Mouse (Mus musculus): ENCODE measurements around the gene Tbl1x.

DNA sequence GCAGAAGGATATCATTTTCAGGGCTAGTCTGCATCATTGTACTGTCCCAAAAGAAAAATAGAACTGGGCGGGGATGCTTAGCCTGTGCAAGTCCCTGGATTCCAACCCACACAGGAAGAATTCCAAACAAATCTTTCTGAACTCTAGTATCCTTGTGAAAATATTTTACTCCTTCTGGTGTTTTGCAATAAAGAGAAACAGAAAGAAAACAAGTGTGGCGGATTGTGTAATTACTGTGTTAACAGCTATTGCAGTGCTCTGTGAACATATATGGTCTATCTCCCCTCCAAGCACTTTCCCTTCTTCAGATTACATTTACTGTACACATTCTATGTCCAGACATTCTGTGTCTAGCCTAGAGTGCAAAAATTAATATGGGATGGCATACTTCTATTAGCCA is 119.6 kb downstream of the Tbl1x start:
- TF ChIP-seq CTCF (IDR thresholded peaks at IDR 0.05; ENCODE audit: extremely low read depth, insufficient read depth, insufficient read length, insufficient replicate concordance) (no peak), POLR2A (IDR thresholded peaks at IDR 0.05; ENCODE audit: low read depth, low read length) (no peak)

Measured in spleen, adult 2 months (tissue).